Comparison of ENCODE assay signal across 18 mouse cellular contexts in the genomic region with DNA sequence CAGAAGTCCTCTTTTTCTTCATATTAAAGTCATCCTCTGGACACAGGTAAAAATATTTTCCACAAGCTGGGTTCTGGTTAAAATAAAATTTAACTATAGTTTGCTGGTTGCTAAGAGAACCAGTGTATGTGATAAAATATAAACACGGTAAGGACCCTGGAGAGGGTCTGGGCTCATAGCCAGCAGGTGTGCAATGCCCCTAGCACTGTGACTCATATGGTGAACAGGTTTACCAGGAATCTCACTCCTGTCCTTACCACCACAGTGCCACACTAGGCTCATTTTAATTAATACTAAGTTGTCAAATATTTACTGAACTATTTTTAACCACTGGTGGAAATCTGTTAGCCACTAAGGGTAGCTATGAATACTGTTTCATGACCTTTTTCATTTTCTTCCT. TPM values are rescaled to one million over a fixed set of nuclear protein-coding genes. Genes with fewer than 3 reads are reported as not detected.
"Had no signal": no experiment of that assay in that cellular context is flagged by ENCODE, and none has a peak within 500 bp of the region (broad histone marks: within the 10 kb centered on the region; RNA-seq: fewer than 3 reads in every experiment).

No protein-coding gene starts in this region.

- H3K27ac ChIP-seq: hindbrain, embryonic 15.5 days; layer of hippocampus, adult 2 months; limb, embryonic 15.5 days; liver, embryonic 13.5 days; midbrain, embryonic 10.5 days; neural tube, embryonic 12.5 days had no signal

- ATAC-seq: intestine, postnatal 0 days; liver, postnatal 0 days had no signal

- H3K27me3 ChIP-seq: hindbrain, embryonic 15.5 days; limb, embryonic 15.5 days; liver, embryonic 13.5 days; neural tube, embryonic 12.5 days had no signal

- DNase-seq: kidney, adult 8-10 months; kidney, postnatal 4 days; left cerebral cortex, postnatal 4 days; liver, embryonic 13.5 days; liver, postnatal 0 days; midbrain, embryonic 14.5 days; retina, postnatal 1 day; right cerebral cortex, postnatal 4 days; spleen, adult 18-20 months; thymus, postnatal 4 days had no signal

- H3K4me1 ChIP-seq: hindbrain, embryonic 15.5 days; limb, embryonic 15.5 days; liver, embryonic 13.5 days; midbrain, embryonic 10.5 days; neural tube, embryonic 12.5 days had no signal

- H3K4me3 ChIP-seq: hindbrain, embryonic 15.5 days; layer of hippocampus, adult 2 months; limb, embryonic 15.5 days; liver, embryonic 13.5 days; midbrain, embryonic 10.5 days; myocyte; neural tube, embryonic 12.5 days had no signal

- H3K36me3 ChIP-seq: hindbrain, embryonic 15.5 days; limb, embryonic 15.5 days; liver, embryonic 13.5 days; midbrain, embryonic 10.5 days; neural tube, embryonic 12.5 days had no signal

- H3K4me2 ChIP-seq: hindbrain, embryonic 15.5 days; limb, embryonic 15.5 days; liver, embryonic 13.5 days; neural tube, embryonic 12.5 days had no signal

- H3K9me3 ChIP-seq: hindbrain, embryonic 15.5 days; limb, embryonic 15.5 days; liver, embryonic 13.5 days had no signal

- H3K9ac ChIP-seq: hindbrain, embryonic 15.5 days; limb, embryonic 15.5 days; liver, embryonic 13.5 days; liver, postnatal 0 days; neural tube, embryonic 12.5 days had no signal

RNA-seq across cellular contexts. Expression of gene Kcnk2, which starts 48.2 kb away (rescaled TPM):
- total RNA-seq: neutrophil, adult 5-6 weeks had no signal
- polyA plus RNA-seq: liver, postnatal 0 days had no signal
